Mouse (Mus musculus): Measurements from ENCODE around the gene St3gal3.

- TF ChIP-seq CTCF (IDR thresholded peaks at IDR 0.05) (peak; percentile 50), EP300 (IDR thresholded peaks at IDR 0.05; ENCODE audit: insufficient read depth, low read depth, low read length) (no peak; the same call in 1 of the 2 replicates)
These were observed 13.0 kb upstream of the St3gal3 start for GRCm38 (mm10) chr4:118147547-118148316.
